Mouse (Mus musculus): Measurements from ENCODE around the gene Hif1an.

Gene Hif1an

GRCm38 (mm10) chr19:44567763-44568162, 5.1 kb downstream of the Hif1an start:
- DNase-seq, result no peak

- DNase-seq, result no peak
These were observed 13.6 kb downstream of the Hif1an start for GRCm38 (mm10) chr19:44576275-44576674.

DNA sequence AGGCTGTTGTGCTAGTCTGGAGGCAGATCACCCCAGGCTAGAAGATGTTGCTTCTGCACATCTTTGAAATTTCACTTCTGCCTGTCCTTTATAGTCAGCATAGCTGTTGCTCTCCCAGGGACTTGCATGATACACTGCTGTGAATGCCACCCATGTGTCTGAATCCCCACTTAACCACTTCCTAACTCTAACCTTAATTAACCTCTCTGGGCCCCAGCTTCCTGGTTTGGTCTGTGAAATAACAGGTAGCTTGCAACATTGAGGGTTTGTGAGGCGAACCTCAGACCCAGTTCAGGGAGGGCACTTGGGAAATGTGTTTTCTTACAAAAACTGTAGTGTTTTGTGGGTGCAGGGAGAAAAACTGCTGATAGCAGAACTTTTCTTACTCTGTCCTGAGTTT, 15.4 kb downstream of the Hif1an start:
- DNase-seq, result no peak

GRCm38 (mm10) chr19:44582103-44582502, 19.5 kb downstream of the Hif1an start:
- no peak for DNase-seq

DNA sequence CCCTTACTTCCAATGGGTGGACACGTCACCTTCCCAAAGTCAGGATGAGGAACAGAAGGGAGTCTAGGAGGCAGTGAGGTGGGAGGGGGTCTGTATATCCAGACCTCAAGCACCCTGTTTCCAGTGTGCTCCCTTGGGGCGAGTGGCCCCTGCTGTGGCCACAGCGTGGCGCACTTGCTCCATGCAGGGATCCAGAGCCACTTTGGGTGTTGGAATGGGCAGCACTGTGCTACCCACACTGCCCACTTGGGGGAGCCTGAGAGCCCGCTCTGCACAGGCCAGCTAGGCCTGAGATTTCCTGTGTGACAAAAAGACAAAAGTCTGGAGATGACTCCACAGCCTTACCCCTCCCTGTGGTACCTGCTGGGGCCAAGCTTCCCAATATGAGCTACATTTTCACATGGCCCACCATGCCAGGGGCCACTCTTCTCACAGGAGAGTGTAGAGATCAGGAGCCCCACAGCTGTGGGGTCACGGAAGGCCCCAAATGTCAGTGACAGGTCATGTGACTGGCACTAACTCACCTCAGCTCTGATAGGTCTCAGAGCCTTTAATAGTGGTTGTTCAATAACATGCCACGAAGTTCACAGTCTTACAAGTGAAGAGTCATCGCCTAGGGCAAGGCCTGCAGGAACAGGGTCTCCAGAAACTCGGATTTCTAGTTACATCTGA, 20.1 kb downstream of the Hif1an start:
- DNase-seq, result peak; percentile 92 to 96

GRCm38 (mm10) chr19:44588036-44588435, 25.4 kb downstream of the Hif1an start:
- DNase-seq, result no peak

DNA sequence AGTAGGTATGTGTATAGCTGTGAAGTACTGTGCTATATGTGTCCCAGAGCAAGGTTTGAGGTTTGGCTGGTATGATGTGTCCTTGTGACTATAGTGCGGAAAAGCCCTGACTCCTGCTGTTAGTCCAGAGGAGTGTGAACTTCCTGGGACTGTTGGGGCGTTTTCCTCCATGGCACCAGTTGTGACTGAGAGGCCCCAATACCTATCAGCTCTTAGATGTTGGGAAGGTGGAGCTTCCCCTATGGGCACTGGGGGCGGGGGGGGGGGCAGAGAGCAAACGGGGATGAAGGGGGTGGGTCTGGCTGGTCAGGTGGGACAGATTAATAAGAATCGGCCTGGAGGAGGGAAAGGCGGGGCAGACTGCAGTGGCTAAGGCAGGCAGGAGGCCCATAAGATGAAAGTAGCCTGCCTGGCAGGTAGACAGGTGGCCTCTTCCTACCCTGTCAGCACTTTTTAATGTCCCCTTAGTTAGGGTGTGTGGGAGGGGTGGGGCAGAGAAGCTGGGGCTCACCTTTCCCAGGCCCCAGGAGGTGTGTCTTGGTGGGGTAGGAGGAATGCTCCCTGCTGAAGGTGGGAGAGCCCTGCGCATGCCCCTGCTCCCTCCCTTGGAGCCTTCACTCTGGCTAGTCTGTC, 27.1 kb downstream of the Hif1an start:
- DNase-seq, result no peak

DNA sequence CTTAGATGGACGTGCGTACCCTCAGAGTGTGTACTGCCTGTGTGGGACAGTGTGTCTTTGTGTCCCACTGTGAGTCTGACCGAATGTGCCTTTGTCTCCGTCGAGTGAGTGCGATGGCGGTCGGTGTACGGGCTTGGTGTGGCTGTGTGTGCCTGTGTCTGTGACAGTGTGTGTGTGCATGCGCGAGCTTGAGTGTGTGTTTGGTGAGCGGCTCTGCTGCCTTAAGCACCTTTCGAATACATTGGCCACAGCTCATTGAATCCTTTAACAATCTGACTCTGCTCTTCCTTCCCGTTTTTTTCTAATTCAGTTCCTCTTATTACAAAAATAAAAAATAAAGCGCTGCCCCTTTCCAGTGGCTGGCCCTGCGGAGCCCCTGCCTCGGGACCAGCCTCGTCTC, 28.3 kb downstream of the Hif1an start:
- no peak for DNase-seq

DNA sequence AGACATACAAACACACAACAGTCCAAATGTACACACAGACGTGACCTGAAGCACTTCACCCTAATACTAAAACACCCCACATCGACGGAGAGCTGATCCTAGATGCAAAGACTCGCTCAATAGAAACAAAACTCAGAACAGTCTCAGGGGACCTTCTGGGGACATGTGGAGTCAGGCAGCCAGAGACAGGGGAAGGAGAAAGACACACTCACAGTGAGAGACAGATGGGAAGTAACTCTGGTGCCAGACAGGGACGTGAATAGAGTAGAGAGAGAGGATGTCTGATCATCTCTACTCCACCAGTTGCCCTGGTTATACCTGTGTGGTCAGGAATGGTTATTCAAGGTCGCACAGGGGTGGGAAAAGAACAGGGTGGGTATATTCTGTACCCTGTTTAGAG, 29.0 kb downstream of the Hif1an start:
- no peak for DNase-seq

- DNase-seq, result no peak
These were observed 31.5 kb downstream of the Hif1an start for GRCm38 (mm10) chr19:44594180-44594579.

DNA sequence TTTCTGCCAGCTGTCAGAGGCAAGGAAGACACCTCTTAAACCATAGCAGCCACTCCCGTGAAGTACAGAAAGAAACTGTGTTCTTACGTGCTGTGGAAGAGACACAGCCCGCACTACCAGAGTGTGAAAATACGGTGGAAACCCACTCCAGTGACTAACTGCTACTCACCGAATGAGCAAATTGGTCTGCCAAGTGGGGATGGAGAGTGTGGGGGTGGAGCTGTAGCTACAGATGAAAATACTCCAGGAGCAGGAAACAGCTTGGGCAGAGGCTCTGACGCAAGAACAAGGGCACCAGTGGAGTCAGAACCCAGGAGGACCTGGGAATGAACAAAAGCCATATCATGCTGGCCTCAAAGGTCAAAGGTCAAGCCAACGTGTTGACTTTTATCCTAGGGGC, 55.5 kb downstream of the Hif1an start:
- DNase-seq, result no peak
